Mouse (Mus musculus) kidney, embryonic 16.5 days (tissue): ENCODE measurements around the gene Dars2. TPM values are rescaled to one million over a fixed set of nuclear protein-coding genes. Genes with fewer than 3 reads are reported as not detected.
"Not testable (repeated sequence)": the region's sequence is repeated elsewhere in the genome, so short reads cannot be mapped to it uniquely, and the experiment has no call there.

Experiments
- ATAC-seq: fragments of 200-750 bp; cut with Nextera tagmentation; 2 replicates; pipeline ENCODE4 v1.8.0; 2017; ENCODE audit warnings: moderate TSS enrichment; ENCODE audit not compliant: low FRiP score, low TSS enrichment
- H3K27ac ChIP-seq: fragments of 300-500 bp; sonication (generic); 2 replicates; pipeline ENCODE4 v1.5.1; 2014; ENCODE audit warnings: low read length
- H3K27me3 ChIP-seq: fragments of 300-500 bp; sonication (generic); 2 replicates; pipeline ENCODE4 v1.6.1; 2014; ENCODE audit warnings: low read length, control low read depth, mixed read lengths; ENCODE audit not compliant: insufficient read depth
- H3K36me3 ChIP-seq: fragments of 300-500 bp; sonication (generic); 2 replicates; pipeline ENCODE4 v1.6.1; 2014; ENCODE audit warnings: low read length, control low read depth, mixed read lengths; ENCODE audit not compliant: insufficient read depth
- H3K4me1 ChIP-seq: fragments of 300-500 bp; sonication (generic); 2 replicates; pipeline ENCODE4 v1.6.1; 2014; ENCODE audit warnings: low read length, control low read depth, mixed read lengths; ENCODE audit not compliant: insufficient read depth
- H3K4me2 ChIP-seq: fragments of 300-500 bp; sonication (generic); replicated peaks from 2 replicates; pipeline ENCODE4 v1.6.1; 2014; ENCODE audit warnings: low read depth, low read length
- H3K4me3 ChIP-seq: fragments of 300-500 bp; sonication (generic); 2 replicates; pipeline ENCODE4 v1.5.1; 2014; ENCODE audit warnings: mild to moderate bottlenecking, low read length
- H3K9ac ChIP-seq: fragments of 300-500 bp; sonication (generic); replicated peaks from 2 replicates; pipeline ENCODE4 v1.6.1; 2014; ENCODE audit warnings: low read length
- H3K9me3 ChIP-seq: fragments of 300-500 bp; sonication (generic); 2 replicates; pipeline ENCODE4 v1.6.1; 2016; ENCODE audit warnings: low read length, control low read depth
- WGBS: fragments of 180-500 bp; shearing (Covaris S2); extraction: QIAGEN DNeasy Blood & Tissue Kit; methylation state at CpG from one replicate; pipeline ENCODE4 v1.1.7; 2014; 5-methylcytosine and 5-hydroxymethylcytosine counted together
- polyA plus RNA-seq: library from polyadenylated mRNA; unstranded; fragments of >200 nt; fragmentation: Nextera tagmentation; extraction: Ambion mirVana; gene quantifications from 2 replicates; pipeline ENCODE4 v1.2.1, GENCODE M21; 2015

Gene Dars2
- polyA plus RNA-seq, 1 experiment from 2014 or later: 40.2 TPM

GRCm38 (mm10) chr1:161036411-161036841 lies 34.0 kb downstream of the Dars2 start:
- peak overlapping the region; percentile 99 for H3K9ac ChIP-seq
- no peaks in the 10 kb centered on the region for H3K9me3 ChIP-seq
- no peak for ATAC-seq
- WGBS: 0% methylated on average over 5 of the region's 5 CpGs
- peak overlapping the region; percentile 94 for H3K27ac ChIP-seq
- H3K4me2 ChIP-seq: peak overlapping the region; percentile 91
- H3K27me3 ChIP-seq: no peaks in the 10 kb centered on the region
- peak overlapping the region; percentile 92 for H3K4me3 ChIP-seq
- H3K36me3 ChIP-seq: peaks cover 36% of the 10 kb centered on the region
- peaks cover 21% of the 10 kb centered on the region for H3K4me1 ChIP-seq

GRCm38 (mm10) chr1:161035786-161036404 lies 34.6 kb downstream of the Dars2 start:
- ATAC-seq: no peak
- Histone ChIP-seq H3K4me2 (peak overlapping the region; percentile 91), H3K36me3 (peaks cover 39% of the 10 kb centered on the region), H3K27ac (peak overlapping the region; percentile 94), H3K4me1 (peaks cover 21% of the 10 kb centered on the region), H3K9me3 (no peaks in the 10 kb centered on the region), H3K9ac (peak overlapping the region; percentile 99), H3K27me3 (no peaks in the 10 kb centered on the region), H3K4me3 (peak overlapping the region; percentile 92)
- 1% methylated on average over 6 of the region's 6 CpGs for WGBS

- WGBS: under 1% methylated on average over 14 of the region's 14 CpGs
- ATAC-seq: peak; percentile 8; the same call in 1 of the 2 replicates
- H3K36me3 ChIP-seq: peaks cover 39% of the 10 kb centered on the region
- H3K27ac ChIP-seq: peak overlapping the region; percentile 94
- peak overlapping the region; percentile 91 for H3K4me2 ChIP-seq
- H3K4me1 ChIP-seq: peaks cover 21% of the 10 kb centered on the region
- H3K27me3 ChIP-seq: no peaks in the 10 kb centered on the region
- H3K4me3 ChIP-seq: peak overlapping the region; percentile 92
- no peaks in the 10 kb centered on the region for H3K9me3 ChIP-seq
- peak overlapping the region; percentile 99 for H3K9ac ChIP-seq
These were observed 35.1 kb downstream of the Dars2 start for GRCm38 (mm10) chr1:161035281-161035785.

GRCm38 (mm10) chr1:161034435-161035280 lies 35.8 kb downstream of the Dars2 start, which contains the start of gene Zbtb37:
Gene Zbtb37 (minus strand): TSS chr1:161034849.
- no peaks in the 10 kb centered on the region for H3K9me3 ChIP-seq
- no peaks in the 10 kb centered on the region for H3K27me3 ChIP-seq
- H3K27ac ChIP-seq: peak within 1 kb of the TSS; percentile 95
- peaks cover 21% of the 10 kb centered on the region for H3K4me1 ChIP-seq
- H3K4me3 ChIP-seq: peak within 1 kb of the TSS; percentile 92
- H3K9ac ChIP-seq: peak within 1 kb of the TSS; percentile 99
- peaks cover 42% of the 10 kb centered on the region for H3K36me3 ChIP-seq
- H3K4me2 ChIP-seq: peak within 1 kb of the TSS; percentile 91
- ATAC-seq: peak; percentile 92
- WGBS: under 1% methylated on average over 53 of the region's 76 CpGs

GRCm38 (mm10) chr1:161033856-161034434 lies 36.5 kb downstream of the Dars2 start:
- WGBS: under 1% methylated on average over 21 of the region's 21 CpGs
- no peak for ATAC-seq

GRCm38 (mm10) chr1:161032345-161032744 lies 38.1 kb downstream of the Dars2 start:
- Histone ChIP-seq H3K9me3 (no peaks in the 10 kb centered on the region), H3K4me1 (peaks cover 14% of the 10 kb centered on the region; the same call in 1 of the 2 replicates), H3K27me3 (no peaks in the 10 kb centered on the region), H3K4me2 (no peak overlapping the region), H3K9ac (no peak overlapping the region), H3K4me3 (no peak overlapping the region), H3K36me3 (peaks cover 32% of the 10 kb centered on the region), H3K27ac (no peak overlapping the region)
- no peak for ATAC-seq
- 90% methylated on average over 7 of the region's 7 CpGs for WGBS

More at GRCm38 (mm10) chr1:161033856-161034434, 36.5 kb downstream of the Dars2 start:
- H3K4me3 ChIP-seq: peak overlapping the region; percentile 92
- H3K27me3 ChIP-seq: no peaks in the 10 kb centered on the region
- peaks cover 21% of the 10 kb centered on the region for H3K4me1 ChIP-seq
- H3K36me3 ChIP-seq: peaks cover 42% of the 10 kb centered on the region
- no peaks in the 10 kb centered on the region for H3K9me3 ChIP-seq
- H3K27ac ChIP-seq: peak overlapping the region; percentile 95
- H3K4me2 ChIP-seq: peak overlapping the region; percentile 56
- peak overlapping the region; percentile 85 for H3K9ac ChIP-seq

- no peaks in the 10 kb centered on the region for H3K9me3 ChIP-seq
- H3K9ac ChIP-seq: no peak overlapping the region
- ATAC-seq: no peak
- H3K36me3 ChIP-seq: peaks cover 30% of the 10 kb centered on the region
- no peak overlapping the region for H3K4me3 ChIP-seq
- no peaks in the 10 kb centered on the region for H3K27me3 ChIP-seq
- peaks cover 12% of the 10 kb centered on the region; the same call in 1 of the 2 replicates for H3K4me1 ChIP-seq
- WGBS: 81% methylated on average over 9 of the region's 9 CpGs
- H3K27ac ChIP-seq: no peak overlapping the region
- H3K4me2 ChIP-seq: no peak overlapping the region
These were observed 38.6 kb downstream of the Dars2 start for GRCm38 (mm10) chr1:161031881-161032280.

- H3K27me3 ChIP-seq: no peaks in the 10 kb centered on the region
- no peak overlapping the region for H3K4me3 ChIP-seq
- H3K27ac ChIP-seq: no peak overlapping the region
- H3K9me3 ChIP-seq: no peaks in the 10 kb centered on the region
- H3K36me3 ChIP-seq: peaks cover 22% of the 10 kb centered on the region
- 93% methylated on average over 3 of the region's 3 CpGs for WGBS
- H3K9ac ChIP-seq: no peak overlapping the region
- no peak overlapping the region for H3K4me2 ChIP-seq
- H3K4me1 ChIP-seq: peaks cover 8% of the 10 kb centered on the region; the same call in 1 of the 2 replicates
- no peak for ATAC-seq
These were observed 40.4 kb downstream of the Dars2 start for GRCm38 (mm10) chr1:161030058-161030457.

- ATAC-seq, H3K4me3 ChIP-seq, H3K9ac ChIP-seq, H3K27ac ChIP-seq, H3K4me1 ChIP-seq, H3K27me3 ChIP-seq, H3K4me2 ChIP-seq, H3K9me3 ChIP-seq: not testable (repeated sequence)
- 88% methylated on average over 1 of the region's 1 CpGs for WGBS
- peaks cover 22% of the 10 kb centered on the region for H3K36me3 ChIP-seq
These were observed 42.0 kb downstream of the Dars2 start for GRCm38 (mm10) chr1:161028427-161028826.
